Mouse (Mus musculus): ENCODE measurements around the gene Atf5.

DNA sequence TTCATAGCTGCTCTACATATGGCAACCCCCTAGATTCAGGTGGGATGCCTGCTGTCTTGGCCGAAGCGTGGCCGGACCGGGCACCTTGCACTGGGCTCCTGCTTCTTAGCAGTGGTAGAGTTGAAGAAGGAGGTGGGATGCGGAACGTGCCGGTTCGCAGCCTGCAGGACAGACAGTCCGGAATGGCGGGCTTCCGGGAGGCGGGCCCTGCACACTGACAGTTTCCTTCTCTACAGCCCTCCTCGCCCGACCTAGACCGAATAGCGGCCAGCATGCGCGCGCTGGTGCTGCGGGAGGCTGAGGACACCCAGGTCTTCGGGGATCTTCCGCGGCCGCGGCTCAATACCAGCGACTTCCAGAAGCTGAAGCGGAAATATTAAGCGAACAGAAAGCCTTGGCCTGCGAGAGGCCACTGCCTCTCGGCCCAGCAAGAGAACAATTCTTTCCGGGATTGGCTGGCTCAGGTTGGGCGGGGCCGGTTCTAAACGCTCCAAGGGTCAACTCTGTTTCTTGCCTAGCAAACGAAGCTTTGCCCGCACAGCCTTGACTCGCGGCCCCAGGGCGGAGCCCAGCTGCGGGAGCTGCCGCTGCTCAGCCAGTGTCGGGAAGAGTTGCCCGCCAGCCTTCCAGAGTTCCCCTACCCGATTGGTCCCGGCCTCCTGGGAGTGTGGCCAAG lies 38.0 kb upstream of the Atf5 start:
- TF ChIP-seq GATA1 (IDR thresholded peaks at IDR 0.05; ENCODE audit: borderline replicate concordance, low read length) (no peak), FLI1 (IDR thresholded peaks at IDR 0.05; ENCODE audit: low read length) (no peak)
